Mouse (Mus musculus): ENCODE data around the gene Tnip2.

Gene Tnip2

GRCm38 (mm10) chr5:34523958-34524485 is 10.2 kb upstream of the Tnip2 start:
- DNase-seq (ENCODE audit: low read depth, low spot score), result no peak

DNA sequence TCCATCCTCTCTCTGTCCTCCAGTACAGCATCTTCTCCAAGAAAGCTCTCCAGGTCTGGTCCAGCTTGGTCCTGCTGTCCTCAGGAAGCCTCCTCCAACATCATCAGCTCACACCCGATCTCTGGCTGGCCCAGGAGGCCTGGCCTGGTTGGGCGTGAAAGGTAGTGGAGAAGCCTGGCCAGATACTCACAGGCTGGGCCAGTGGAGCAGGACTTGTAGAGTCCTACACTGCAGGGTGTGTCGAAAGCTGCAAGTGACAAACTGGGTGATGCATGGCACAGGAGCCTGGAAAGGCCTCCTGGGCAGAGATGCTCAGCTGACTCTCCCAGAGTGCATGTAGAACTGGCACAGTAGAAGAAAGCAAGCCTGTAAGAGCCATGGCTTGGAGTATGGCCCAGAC is 7.5 kb upstream of the Tnip2 start:
- no peak for DNase-seq (ENCODE audit: low read depth, low spot score)

DNA sequence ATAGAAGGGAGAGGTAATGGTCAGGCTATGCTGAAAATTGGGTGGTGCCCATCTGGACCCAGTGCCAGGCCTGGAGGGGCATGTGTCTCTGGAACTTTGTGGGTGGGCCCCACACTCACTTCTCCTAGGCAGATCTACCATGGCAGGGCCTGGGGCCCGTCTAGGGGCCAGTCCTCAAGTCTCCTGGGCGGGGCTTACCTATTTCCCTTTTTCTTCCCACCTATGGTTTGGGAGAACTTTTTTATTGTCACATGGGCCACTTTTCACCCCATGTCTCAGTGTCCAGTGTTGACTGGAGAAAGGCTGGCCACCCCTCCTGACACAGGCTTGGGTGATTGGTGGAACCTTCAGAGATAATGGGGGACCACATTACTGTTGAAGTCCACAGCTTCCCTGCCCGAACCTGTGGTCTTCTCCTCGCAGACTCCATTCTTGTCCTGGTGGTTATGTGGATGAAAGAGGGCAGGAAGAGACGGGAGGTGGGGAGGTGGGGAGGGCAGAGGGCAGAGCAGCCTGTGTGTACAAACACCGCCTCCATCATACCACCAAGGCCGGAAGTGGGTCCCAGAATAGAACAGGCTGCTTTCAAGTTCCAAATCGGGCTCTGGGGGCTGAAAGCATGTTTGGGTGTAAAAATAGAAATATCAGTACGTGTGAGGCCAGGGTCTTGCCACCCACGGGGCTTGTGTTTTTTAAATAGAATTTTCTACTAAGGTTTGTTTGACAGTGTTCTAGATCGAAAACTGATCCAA is 6.8 kb upstream of the Tnip2 start:
- no peak for DNase-seq (ENCODE audit: low read depth, low spot score)

DNA sequence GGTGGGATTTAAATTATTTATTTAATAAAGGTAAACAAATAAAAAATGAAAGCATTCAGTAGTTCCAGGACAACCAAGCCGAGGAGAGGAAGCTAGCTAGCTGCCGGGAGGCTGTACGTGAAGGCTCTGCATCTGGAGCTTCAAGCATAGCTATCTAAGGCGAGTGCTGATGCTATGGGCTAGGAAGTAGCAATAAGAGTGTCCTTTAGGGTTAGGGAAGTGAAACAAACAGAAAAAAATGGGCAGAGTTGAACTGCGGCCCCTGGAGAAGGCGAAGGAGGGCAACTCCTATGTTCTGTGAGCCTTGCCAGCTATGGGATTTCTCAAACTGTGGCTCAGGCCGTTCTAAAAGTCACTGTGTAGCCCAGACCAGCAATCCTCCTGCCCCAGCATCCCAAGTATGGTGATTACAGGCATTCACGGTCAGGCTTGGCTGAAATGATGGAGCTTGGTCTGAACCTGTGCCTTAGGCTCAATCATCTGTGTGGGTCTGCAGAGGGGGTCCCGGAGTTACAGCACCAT is 5.7 kb upstream of the Tnip2 start:
- DNase-seq (ENCODE audit: low read depth, low spot score), result no peak

GRCm38 (mm10) chr5:34517913-34518312 is 4.1 kb upstream of the Tnip2 start:
- DNase-seq (ENCODE audit: low read depth, low spot score), result no peak

DNA sequence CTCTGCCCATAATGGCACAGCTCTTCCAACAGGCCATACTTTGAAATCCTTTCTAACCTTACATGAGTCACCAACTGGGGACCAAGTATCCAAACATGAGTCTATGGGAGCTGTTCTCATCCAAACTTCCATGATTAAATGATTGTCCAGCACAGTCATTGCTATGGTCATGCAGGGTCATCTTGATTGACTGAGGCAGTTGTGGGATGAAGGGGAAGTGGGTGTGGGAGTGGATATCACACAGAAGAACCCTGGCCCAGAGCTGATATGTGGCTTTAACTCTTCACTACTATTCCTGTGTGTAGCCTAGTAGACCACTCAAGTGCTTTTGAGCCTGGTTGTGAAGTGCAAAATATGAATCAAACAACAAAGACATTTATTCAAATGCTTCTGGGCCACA is 1.3 kb upstream of the Tnip2 start:
- no peak for DNase-seq (ENCODE audit: low read depth, low spot score)

DNA sequence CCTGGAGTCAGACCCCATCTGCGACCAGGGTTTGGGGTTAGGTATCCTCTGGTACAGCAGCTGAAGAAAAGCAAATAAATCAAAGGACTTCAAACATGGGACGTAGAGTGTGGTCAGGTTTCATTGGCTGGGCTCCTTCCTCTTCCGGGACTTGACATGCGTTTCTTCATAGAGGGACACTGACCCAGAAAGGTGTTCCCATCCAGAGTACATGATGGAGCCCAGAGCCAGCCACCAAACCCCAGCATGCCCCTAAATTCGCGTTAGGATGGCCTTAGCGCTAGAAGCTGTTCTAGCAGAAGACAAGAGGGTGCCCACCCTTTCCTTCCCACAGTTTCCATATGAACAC is 401 bp upstream of the Tnip2 start:
- DNase-seq (ENCODE audit: low read depth, low spot score), result no peak

GRCm38 (mm10) chr5:34512486-34512885 is 1.3 kb downstream of the Tnip2 start:
- no peak for DNase-seq (ENCODE audit: low read depth, low spot score)

DNA sequence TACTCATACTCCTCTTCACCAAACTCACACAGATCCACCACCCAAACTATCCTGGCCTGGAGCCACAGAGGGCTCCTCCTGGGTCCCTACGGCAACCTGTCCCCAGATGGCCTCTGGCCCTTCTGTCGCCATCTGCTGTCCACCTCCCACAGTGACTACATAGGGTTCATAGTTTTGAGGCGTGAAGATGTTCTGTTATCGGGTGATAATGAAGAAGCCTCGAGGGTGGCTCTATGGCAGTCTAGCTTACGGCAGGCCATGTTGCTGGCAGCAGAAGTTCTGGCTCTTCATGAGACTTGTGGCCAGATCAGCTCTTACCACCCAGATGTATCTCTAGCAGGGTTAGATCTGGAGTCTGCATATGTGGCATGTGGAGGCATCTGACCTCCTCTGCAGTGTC is 11.0 kb downstream of the Tnip2 start:
- no peak for DNase-seq (ENCODE audit: low read depth, low spot score)

DNA sequence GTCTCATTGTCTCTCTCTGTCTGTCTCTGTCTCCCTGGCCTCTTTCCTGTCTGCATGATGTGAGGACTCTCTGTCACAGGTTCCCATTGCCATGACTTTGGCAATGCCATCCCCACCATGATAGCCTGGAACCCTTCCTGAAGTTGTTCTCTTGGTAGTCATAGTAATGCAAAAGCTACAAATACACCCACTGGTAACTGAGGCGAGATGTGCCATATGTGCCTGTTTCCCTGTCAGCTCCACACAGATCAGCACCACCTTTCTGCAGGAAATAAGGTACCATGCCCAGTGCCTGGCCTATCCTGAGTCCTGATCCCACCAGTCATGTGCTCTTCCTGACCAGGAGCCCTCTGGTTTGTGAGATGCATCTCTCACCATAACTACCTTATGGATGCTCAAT is 11.4 kb downstream of the Tnip2 start:
- no peak for DNase-seq (ENCODE audit: low read depth, low spot score)

GRCm38 (mm10) chr5:34501588-34501987 is 12.2 kb downstream of the Tnip2 start:
- DNase-seq (ENCODE audit: low read depth, low spot score), result no peak

DNA sequence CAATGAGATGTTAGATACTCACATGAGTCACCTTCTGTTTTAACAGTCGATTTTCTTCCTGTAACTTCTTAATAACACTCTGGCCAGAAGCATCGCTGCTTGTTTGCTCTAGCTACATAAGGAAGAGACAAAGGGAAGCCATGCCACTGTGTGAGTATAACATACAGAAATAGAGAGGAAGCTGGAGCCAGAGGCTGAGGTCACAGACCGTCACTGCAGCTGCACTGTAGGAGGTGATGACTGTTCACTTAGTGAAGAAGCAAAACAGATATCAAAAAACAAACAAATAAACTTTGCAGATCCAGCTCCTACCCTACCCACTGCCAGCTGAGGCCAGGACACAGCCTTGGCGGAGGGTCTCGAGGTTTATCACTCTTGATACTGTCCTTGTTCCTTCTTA is 12.9 kb downstream of the Tnip2 start:
- no peak for DNase-seq (ENCODE audit: low read depth, low spot score)

DNA sequence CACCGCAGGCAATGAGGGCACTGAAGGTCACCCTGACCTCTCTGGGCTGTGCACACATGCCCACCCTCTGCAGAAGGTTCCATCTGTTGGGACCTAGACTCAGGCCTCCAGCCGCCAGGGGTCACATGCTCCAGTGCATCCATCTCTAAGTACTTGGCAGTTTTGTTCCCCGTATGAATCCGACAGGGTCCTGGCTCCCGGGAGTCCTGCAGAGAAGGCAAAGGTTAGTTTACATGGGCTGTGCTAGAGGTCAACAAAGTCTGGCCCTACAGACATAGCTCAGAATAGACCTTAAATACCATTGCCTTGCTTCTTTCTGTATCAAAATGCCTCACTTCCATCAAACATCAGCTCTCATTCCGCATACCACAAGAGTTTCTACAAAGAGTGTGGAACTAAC is 17.0 kb downstream of the Tnip2 start:
- DNase-seq (ENCODE audit: low read depth, low spot score), result no peak

DNA sequence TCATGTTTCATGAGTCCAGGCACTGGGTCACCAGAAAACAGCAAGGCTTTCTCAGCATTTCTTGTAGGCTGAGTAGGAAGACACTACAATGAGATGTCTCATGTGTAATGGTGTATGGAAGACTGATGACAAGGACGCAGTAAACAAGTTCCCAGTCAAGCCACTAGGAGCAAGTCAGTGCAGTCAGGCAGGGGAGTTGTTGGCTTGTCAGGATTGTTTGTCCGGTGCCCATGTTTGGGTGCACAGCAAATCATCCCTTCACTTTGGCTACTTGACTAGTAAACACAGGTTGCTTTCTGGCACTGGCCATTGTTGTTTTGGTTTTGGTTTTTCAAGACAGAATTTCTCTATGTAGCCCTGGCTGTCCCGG is 24.4 kb downstream of the Tnip2 start:
- DNase-seq (ENCODE audit: low read depth, low spot score), result no peak

- peak; percentile 26 for DNase-seq (ENCODE audit: low read depth, low spot score)
Observed at GRCm38 (mm10) chr5:34488741-34489417, 24.9 kb downstream of the Tnip2 start.

DNA sequence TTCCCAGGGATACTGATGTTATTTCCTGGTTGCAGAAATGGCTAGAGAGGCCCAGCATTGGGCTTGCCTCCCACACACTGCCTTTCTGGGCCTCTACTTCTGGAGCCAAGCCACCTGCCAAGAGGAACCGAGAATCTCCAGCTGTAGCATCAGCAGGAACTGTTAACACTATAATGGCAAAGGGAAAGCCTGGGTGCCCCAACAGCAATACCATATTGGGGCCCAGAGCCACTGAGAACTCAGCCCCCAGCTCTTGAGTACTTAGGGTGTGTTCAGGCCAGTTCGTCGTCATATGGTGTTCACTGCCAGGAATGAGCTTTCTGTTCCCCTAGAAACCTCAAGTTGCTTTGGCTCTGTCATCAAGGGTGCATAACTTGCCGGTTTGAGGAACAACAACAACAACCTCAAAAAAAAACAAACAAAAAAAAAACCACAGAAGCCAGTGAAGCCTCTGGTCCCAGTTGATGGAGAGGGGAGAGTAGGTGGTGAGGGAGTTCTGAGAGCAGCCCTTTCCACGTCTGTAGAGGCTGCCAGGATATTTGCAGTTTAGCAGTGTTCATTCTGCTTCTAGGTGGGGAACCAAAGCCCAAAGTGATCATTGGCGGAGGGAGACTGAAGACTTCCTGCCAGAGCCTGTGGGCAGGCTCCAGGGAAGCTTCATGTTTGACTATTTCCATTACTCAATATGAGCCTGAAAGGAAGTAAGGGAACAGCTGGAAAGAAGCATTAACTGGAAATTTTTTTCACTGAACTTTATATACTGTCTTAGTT is 26.3 kb downstream of the Tnip2 start:
- no peak for DNase-seq (ENCODE audit: low read depth, low spot score)

DNA sequence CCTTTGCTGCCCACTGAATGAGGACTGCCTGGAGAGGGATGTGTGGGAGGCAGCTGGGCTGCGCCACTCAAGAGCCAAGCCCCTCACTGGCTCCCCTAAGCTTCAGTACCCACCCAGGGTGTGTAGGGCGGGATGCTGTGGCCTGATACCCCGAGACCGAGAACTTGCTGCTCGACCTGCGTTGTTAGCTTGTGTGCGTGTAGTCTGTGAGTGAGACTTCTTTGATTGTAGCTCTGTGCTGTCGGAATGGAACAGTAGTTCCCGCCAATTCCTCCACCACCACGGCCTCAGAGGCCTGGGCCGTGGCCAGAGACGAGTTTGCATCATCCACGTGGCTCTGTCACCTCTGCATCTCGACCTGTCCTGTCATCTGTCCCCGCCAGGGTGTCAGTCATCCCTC is 28.1 kb downstream of the Tnip2 start:
- DNase-seq (ENCODE audit: low read depth, low spot score), result no peak

GRCm38 (mm10) chr5:34480926-34481325 is 32.9 kb downstream of the Tnip2 start:
- no peak for DNase-seq (ENCODE audit: low read depth, low spot score)

DNA sequence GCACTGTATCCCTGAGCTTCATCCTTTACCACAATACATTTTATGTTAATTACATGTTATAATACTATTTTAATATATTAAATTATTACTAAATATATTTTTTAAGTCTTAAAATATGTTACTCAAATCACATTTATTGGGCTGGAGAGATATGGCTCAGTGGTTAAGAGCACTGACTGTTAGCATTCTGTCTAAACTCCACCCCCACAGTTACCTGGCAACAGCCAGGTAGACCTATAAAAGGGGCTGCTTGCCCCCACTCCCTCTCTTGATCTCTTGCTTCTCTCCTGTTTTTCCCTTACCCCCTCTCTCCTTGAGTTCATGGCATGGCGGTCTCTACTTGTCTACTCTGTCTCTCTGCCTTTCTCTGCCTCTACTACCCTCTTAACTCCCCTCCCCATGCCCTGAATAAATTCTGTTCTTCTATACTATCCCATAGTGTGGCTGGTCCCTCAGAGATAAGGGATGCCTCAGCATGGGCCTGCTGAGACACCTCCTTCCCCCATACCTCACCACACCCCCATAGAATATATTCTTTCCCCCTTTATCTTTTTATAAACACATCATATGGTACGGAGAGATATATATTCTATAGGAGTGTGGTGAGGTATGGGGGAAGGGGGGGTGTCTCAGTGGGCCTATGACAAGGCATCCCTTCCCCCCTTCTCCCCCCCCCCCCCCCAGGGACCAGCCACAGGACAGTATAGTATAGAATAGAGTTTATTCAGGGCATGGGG is 45.6 kb downstream of the Tnip2 start:
- DNase-seq (ENCODE audit: low read depth, low spot score), result no peak

DNA sequence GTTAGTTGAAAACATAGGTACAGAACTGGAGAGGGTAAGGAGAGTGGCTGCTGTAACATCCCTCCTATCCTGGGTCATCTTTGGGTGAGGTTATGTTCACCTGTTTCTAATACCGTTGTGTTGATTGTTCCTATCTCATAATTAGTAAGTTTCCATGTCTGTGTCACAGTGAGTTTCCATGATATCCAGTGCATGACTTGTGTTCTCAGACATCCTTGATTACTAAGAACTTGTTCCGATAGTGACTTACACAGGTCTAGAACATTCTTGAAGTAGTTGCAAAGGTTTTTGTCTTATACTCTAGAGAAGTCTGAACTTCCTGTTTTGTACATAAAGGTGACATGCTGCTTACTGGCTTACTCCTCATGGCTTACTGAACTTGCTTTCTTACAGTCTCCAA is 47.1 kb downstream of the Tnip2 start:
- no peak for DNase-seq (ENCODE audit: low read depth, low spot score)

GRCm38 (mm10) chr5:34466079-34466478 is 47.7 kb downstream of the Tnip2 start:
- DNase-seq (ENCODE audit: low read depth, low spot score), result no peak

DNA sequence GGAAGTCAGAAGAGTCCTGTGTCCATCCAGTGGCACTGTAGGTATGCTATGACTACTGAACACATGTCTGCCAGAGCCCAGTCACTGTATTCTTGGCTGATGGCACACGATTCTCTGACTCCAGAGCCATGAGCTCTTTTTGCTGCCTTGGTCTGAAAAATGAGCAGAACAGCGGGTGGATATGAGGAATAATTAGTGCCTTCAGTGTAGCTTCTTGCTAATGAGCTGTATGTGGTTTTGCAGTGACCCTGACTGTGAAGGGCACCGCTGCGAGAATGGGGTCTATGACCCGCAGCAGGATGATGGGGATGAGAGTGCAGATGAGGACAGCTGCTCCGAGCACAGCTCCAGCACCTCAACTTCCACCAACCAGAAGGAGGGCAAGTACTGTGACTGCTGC is 52.0 kb downstream of the Tnip2 start:
- DNase-seq (ENCODE audit: low read depth, low spot score), result no peak
